Mouse (Mus musculus) cerebellum, adult 2 months (tissue): ENCODE results near the gene Igfn1.

Source experiments
- CTCF ChIP-seq: fragments of 200-500 bp; IDR thresholded peaks from 2 replicates; pipeline ENCODE4 v1.5.1; 2011; ENCODE audit warnings: low read depth, mild to moderate bottlenecking, control low read depth, low read length, moderate library complexity, borderline replicate concordance; ENCODE audit not compliant: insufficient read depth
- POLR2A ChIP-seq: fragments of 200-500 bp; IDR thresholded peaks from 2 replicates; pipeline ENCODE4 v1.6.1; 2011; ENCODE audit warnings: low read length, control low read depth, borderline replicate concordance; ENCODE audit not compliant: insufficient read depth

GRCm38 (mm10) chr1:135941259-135942006, 64.7 kb downstream of the Igfn1 start:
- no peak for TF ChIP-seq CTCF
- TF ChIP-seq POLR2A = no peak
